ENCODE assay signal across 8 mouse cellular contexts in genomic region chr9:13848481-13849480, GRCm38 (mm10). TPM values are rescaled to one million over a fixed set of nuclear protein-coding genes. Genes with fewer than 3 reads are reported as not detected.
A peak's percentile ranks its signal among the peaks of the same experiment; 100 is the strongest.
DNase-seq lines count a peak whose midpoint lies in the region; ATAC-seq and TF ChIP-seq lines count a peak whose summit lies in the region.

No protein-coding gene starts in this region.

- peak; percentile 75 for ATAC-seq in forebrain, embryonic 14.5 days
- peak; percentile 64 for ATAC-seq in megakaryocyte, adult 5-6 weeks (ENCODE audit: poor library complexity, severe bottlenecking)

- 94% methylated on average over 10 of the region's 10 CpGs for WGBS in thymus, adult 2 months
- 78% methylated on average over 10 of the region's 10 CpGs for WGBS in forebrain, embryonic 14.5 days

- H3K9me3 ChIP-seq in forebrain, embryonic 14.5 days (replicated peaks; ENCODE audit: control insufficient read depth, low read length) = no peaks in the 10 kb centered on the region

- no peak overlapping the region for H3K27ac ChIP-seq in thymus, adult 2 months (ENCODE audit: control insufficient read depth, insufficient read depth, low read length)
- H3K27ac ChIP-seq in forebrain, embryonic 14.5 days (ENCODE audit: low read depth, low read length) = no peak overlapping the region

- DNase-seq in adrenal gland, adult 2 months = peak; percentile 19
- no peak for DNase-seq in adrenal gland, postnatal 25 days
- peak; percentile 54 for DNase-seq in thymus, postnatal 0 days (ENCODE audit: low spot score)
- DNase-seq in thymus, adult 2 months = no peak
- DNase-seq in forebrain, embryonic 14.5 days (ENCODE audit: low spot score) = peak; percentile 69
- DNase-seq in kidney, postnatal 14 days = peak; percentile 46
- DNase-seq in thymus, postnatal 4 days = peak; percentile 19

- H3K4me2 ChIP-seq in forebrain, embryonic 14.5 days (ENCODE audit: low read length) = no peak overlapping the region

- no peak overlapping the region for H3K4me3 ChIP-seq in thymus, adult 2 months (ENCODE audit: control insufficient read depth, insufficient read depth, low read length)
- no peak overlapping the region for H3K4me3 ChIP-seq in forebrain, embryonic 14.5 days (ENCODE audit: low read depth, low read length)

- TF ChIP-seq CTCF in thymus, adult 2 months (IDR thresholded peaks at IDR 0.05; ENCODE audit: borderline replicate concordance, control insufficient read depth, extremely low read depth, insufficient read depth, low read length, poor library complexity) = no peak

- no peaks in the 10 kb centered on the region for H3K27me3 ChIP-seq in thymus, adult 2 months (ENCODE audit: control insufficient read depth, insufficient read depth, low read length)
- no peaks in the 10 kb centered on the region for H3K27me3 ChIP-seq in forebrain, embryonic 14.5 days (replicated peaks; ENCODE audit: control insufficient read depth, insufficient read depth, low read length)

- TF ChIP-seq POLR2A in thymus, adult 2 months (IDR thresholded peaks at IDR 0.05; ENCODE audit: control insufficient read depth, extremely low read depth, insufficient read depth, low read length, poor library complexity) = no peak

- no peaks in the 10 kb centered on the region for H3K4me1 ChIP-seq in thymus, adult 2 months (replicated peaks; ENCODE audit: control insufficient read depth, insufficient read depth, low read length)
- no peaks in the 10 kb centered on the region for H3K4me1 ChIP-seq in forebrain, embryonic 14.5 days (ENCODE audit: control insufficient read depth, insufficient read depth, low read length)

- H3K9ac ChIP-seq in forebrain, embryonic 14.5 days (ENCODE audit: low read length) = no peak overlapping the region

- peaks cover 19% of the 10 kb centered on the region for H3K36me3 ChIP-seq in thymus, adult 2 months (ENCODE audit: control insufficient read depth, insufficient read depth, low read length)
- H3K36me3 ChIP-seq in forebrain, embryonic 14.5 days (ENCODE audit: control insufficient read depth, insufficient read depth, low read length) = peaks cover 20% of the 10 kb centered on the region

RNA-seq across cellular contexts. Expression of gene Fam76b, which starts 21.3 kb away (rescaled TPM):
- 10 to 100 TPM; 12.0 to 19.4 TPM for total RNA-seq in adrenal gland, adult 2 months (2021)
- polyA plus RNA-seq in adrenal gland, adult 2 months (2012; rRNA removed) = 5.9 and 6.2 TPM in 2 replicates
- total RNA-seq in adrenal gland, postnatal 25 days (2021) = 23.3 and 26.1 TPM in 2 replicates
- polyA plus RNA-seq in thymus, postnatal 0 days (2015; fragmentation: Nextera tagmentation; extraction: Ambion mirVana) = 24.6 and 29.6 TPM in 2 replicates
- 17.2 and 21.9 TPM in 2 replicates for polyA plus RNA-seq in thymus, adult 2 months (2012; rRNA removed)
- polyA plus RNA-seq in forebrain, embryonic 14.5 days (2014; fragmentation: Nextera tagmentation; extraction: Ambion mirVana) = 23.2 and 27.1 TPM in 2 replicates
- total RNA-seq in megakaryocyte, adult 5-6 weeks (2015) = 59.9 and 65.9 TPM in 2 replicates
- total RNA-seq in megakaryocyte, adult 5-6 weeks (2017) = 75.8 and 89.9 TPM in 2 replicates

RNA-seq across cellular contexts. Expression of gene Cep57, which starts 21.9 kb away (rescaled TPM):
- 10 to 100 TPM; 15.5 to 16.5 TPM for total RNA-seq in adrenal gland, adult 2 months (2021)
- polyA plus RNA-seq in adrenal gland, adult 2 months (2012; rRNA removed) = 3.3 and 4.9 TPM in 2 replicates
- 20.1 and 25.2 TPM in 2 replicates for total RNA-seq in adrenal gland, postnatal 25 days (2021)
- 73.7 and 80.5 TPM in 2 replicates for polyA plus RNA-seq in thymus, postnatal 0 days (2015; fragmentation: Nextera tagmentation; extraction: Ambion mirVana)
- 27.3 and 27.9 TPM in 2 replicates for polyA plus RNA-seq in thymus, adult 2 months (2012; rRNA removed)
- 46.5 and 47.3 TPM in 2 replicates for polyA plus RNA-seq in forebrain, embryonic 14.5 days (2014; fragmentation: Nextera tagmentation; extraction: Ambion mirVana)
- 35.8 and 39.9 TPM in 2 replicates for total RNA-seq in megakaryocyte, adult 5-6 weeks (2015)
- 46.2 and 48.4 TPM in 2 replicates for total RNA-seq in megakaryocyte, adult 5-6 weeks (2017)

Comparison
In these comparisons a context has a peak if more than half of its experiments do, and no peak if none do; other contexts are left out.
1. DNase-seq: peak in adrenal gland, adult 2 months (single experiment), thymus, postnatal 0 days (single experiment), forebrain, embryonic 14.5 days (single experiment), kidney, postnatal 14 days (single experiment) and thymus, postnatal 4 days (single experiment); none in adrenal gland, postnatal 25 days (single experiment) and thymus, adult 2 months (single experiment).